Mouse (Mus musculus): Measurements from ENCODE around the gene Mov10. TPM values are rescaled to one million over a fixed set of nuclear protein-coding genes. Genes with fewer than 3 reads are reported as not detected.

Gene Mov10
- total RNA-seq, 2 experiments from 2014 or later: 2.0 to 8.9 TPM

Other genes with a start within 250 kb of the Mov10 start
- 59.7 and 60.3 TPM in 2 replicates for gene Slc16a1, start 179.9 kb downstream of the Mov10 start, total RNA-seq (2015)
- 92.8 and 104 TPM in 2 replicates for gene Slc16a1, start 179.9 kb downstream of the Mov10 start, total RNA-seq (2017)
- not detected in 2 replicates for gene Ppm1j, start 37.5 kb downstream of the Mov10 start, total RNA-seq (2015)
- gene Ppm1j, start 37.5 kb downstream of the Mov10 start, total RNA-seq (2017): not detected in 2 replicates
- gene Fam19a3, start 36.7 kb downstream of the Mov10 start, total RNA-seq (2015): not detected in 2 replicates
- gene Fam19a3, start 36.7 kb downstream of the Mov10 start, total RNA-seq (2017): not detected in 2 replicates
- 0.37 TPM in 1 of 2 replicates, not detected in the other for gene Rhoc, start 30.2 kb downstream of the Mov10 start, total RNA-seq (2015)
- gene Rhoc, start 30.2 kb downstream of the Mov10 start, total RNA-seq (2017): not detected in 2 replicates
- gene St7l, start 45.4 kb upstream of the Mov10 start, total RNA-seq (2015): 22.8 and 34.5 TPM in 2 replicates
- gene St7l, start 45.4 kb upstream of the Mov10 start, total RNA-seq (2017): 28.3 and 30.7 TPM in 2 replicates
- gene Capza1, start 45.9 kb upstream of the Mov10 start, total RNA-seq (2015): 273 and 301 TPM in 2 replicates
- gene Capza1, start 45.9 kb upstream of the Mov10 start, total RNA-seq (2017): 270 and 294 TPM in 2 replicates
- not detected in 2 replicates for gene Wnt2b, start 143.4 kb upstream of the Mov10 start, total RNA-seq (2015)
- not detected in 2 replicates for gene Wnt2b, start 143.4 kb upstream of the Mov10 start, total RNA-seq (2017)
- gene Cttnbp2nl, start 234.6 kb upstream of the Mov10 start, total RNA-seq (2015): 0.17 and 0.39 TPM in 2 replicates
- 0.07 TPM in 1 of 2 replicates, not detected in the other for gene Cttnbp2nl, start 234.6 kb upstream of the Mov10 start, total RNA-seq (2017)
- gene 4930564D02Rik, start 248.3 kb upstream of the Mov10 start, total RNA-seq (2015): not detected in 2 replicates
- gene 4930564D02Rik, start 248.3 kb upstream of the Mov10 start, total RNA-seq (2017): not detected in 2 replicates